9 mouse cellular contexts compared by ENCODE assay signal in the genomic region with DNA sequence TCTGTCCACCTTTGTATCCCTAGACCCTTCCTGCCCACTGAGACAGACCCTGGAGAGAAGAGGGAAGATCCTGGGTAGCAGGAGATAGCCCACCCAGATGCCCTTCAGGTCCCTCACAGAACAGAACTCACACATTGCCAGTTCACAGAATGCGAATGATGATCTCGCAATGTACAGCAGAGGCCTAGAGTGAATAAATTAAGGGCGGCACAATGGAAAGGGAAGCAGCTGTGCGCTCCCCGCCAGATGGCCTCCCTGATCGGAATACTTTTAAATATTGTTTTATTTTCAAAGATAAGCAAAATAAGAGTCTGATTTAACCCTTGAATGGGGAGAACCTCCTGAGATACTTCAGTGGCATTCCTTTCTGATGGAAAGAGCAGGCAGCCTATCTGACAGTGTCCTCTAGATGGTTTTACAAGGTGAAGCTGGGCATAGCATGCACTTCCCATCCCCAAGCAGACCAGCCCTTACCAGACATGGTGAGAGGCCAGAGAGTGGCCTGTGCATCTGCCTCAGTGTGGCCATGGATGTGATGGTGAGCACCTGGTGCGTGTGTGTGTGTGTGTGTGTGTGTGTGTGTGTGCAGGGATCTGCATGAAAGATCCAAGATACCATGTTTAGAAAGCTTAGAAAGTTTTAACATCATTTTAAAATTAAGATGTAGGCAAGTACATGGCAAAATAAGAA. TPM values are rescaled to one million over a fixed set of nuclear protein-coding genes. Genes with fewer than 3 reads are reported as not detected.
DNase-seq lines count a peak whose midpoint lies in the region; ATAC-seq and TF ChIP-seq lines count a peak whose summit lies in the region.
"Had no signal": no experiment of that assay in that cellular context is flagged by ENCODE, and none has a peak within 500 bp of the region (broad histone marks: within the 10 kb centered on the region; RNA-seq: fewer than 3 reads in every experiment).

No protein-coding gene starts in this region.

- no peak overlapping the region for H3K4me2 ChIP-seq in forebrain, postnatal 0 days (ENCODE audit: low read depth)

- no peaks in the 10 kb centered on the region for H3K9me3 ChIP-seq in forebrain, postnatal 0 days (ENCODE audit: low read length)

- no peaks in the 10 kb centered on the region for H3K27me3 ChIP-seq in forebrain, postnatal 0 days (ENCODE audit: insufficient read depth, low read length)

- no peak for TF ChIP-seq CTCF in forebrain, postnatal 0 days (IDR thresholded peaks at IDR 0.05; ENCODE audit: low read depth)

- H3K36me3 ChIP-seq in forebrain, postnatal 0 days (ENCODE audit: insufficient read depth) = no peaks in the 10 kb centered on the region

- H3K4me3 ChIP-seq in forebrain, postnatal 0 days (ENCODE audit: low read depth, low read length) = no peak overlapping the region

- 25% methylated on average over 7 of the region's 7 CpGs for WGBS in forebrain, postnatal 0 days

- H3K27ac ChIP-seq in forebrain, postnatal 0 days (ENCODE audit: low read depth, low read length) = peak overlapping the region; percentile 22

- ATAC-seq in forebrain, postnatal 0 days = peak; percentile 51; the same call in 1 of the 2 replicates

- peak; percentile 39 for DNase-seq in right cerebral cortex, adult 18-20 months
- DNase-seq in right cerebral cortex, postnatal 14 days = no peak
- DNase-seq in forebrain, postnatal 0 days = peak; percentile 51
- peak; percentile 54 for DNase-seq in layer of hippocampus, adult 9-11 months
- no peak for DNase-seq in embryo, embryonic 10.5 days (ENCODE audit: low spot score)
- DNase-seq in cerebellum, postnatal 36 days = no peak
- DNase-seq in heart, postnatal 4 days = no peak
- DNase-seq: cerebellum, adult 8-10 months; kidney, postnatal 25 days had no signal

- H3K9ac ChIP-seq in forebrain, postnatal 0 days = no peak overlapping the region

- peaks cover 15% of the 10 kb centered on the region; the same call in 1 of the 2 replicates for H3K4me1 ChIP-seq in forebrain, postnatal 0 days (ENCODE audit: insufficient read depth)

RNA-seq across cellular contexts. Expression of a gene that starts 32.8 kb away (rescaled TPM):
- 19.3 and 20.5 TPM in 2 replicates for total RNA-seq in forebrain, postnatal 0 days (2014; rRNA removed)
- 7.2 and 12.8 TPM in 2 replicates for polyA plus RNA-seq in forebrain, postnatal 0 days (2015; fragmentation: Nextera tagmentation; extraction: Ambion mirVana)
- total RNA-seq in heart, postnatal 4 days (2021) = 10 to 100 TPM; 12.5 to 12.7 TPM

Comparison
In these comparisons a context has a peak if more than half of its experiments do, and no peak if none do; other contexts are left out.
1. DNase-seq: peak in right cerebral cortex, adult 18-20 months (single experiment), forebrain, postnatal 0 days (single experiment) and layer of hippocampus, adult 9-11 months (single experiment); none in right cerebral cortex, postnatal 14 days (single experiment), embryo, embryonic 10.5 days (single experiment), cerebellum, postnatal 36 days (0 of 2) and heart, postnatal 4 days (single experiment).